Mouse (Mus musculus): ENCODE measurements at regions not wholly inside any gene's neighbourhood (a gene's known extent, or its start where the extent isn't known, plus 50 kb on each side); places are given as distances from the start of the nearest gene placed in this dataset.

DNA sequence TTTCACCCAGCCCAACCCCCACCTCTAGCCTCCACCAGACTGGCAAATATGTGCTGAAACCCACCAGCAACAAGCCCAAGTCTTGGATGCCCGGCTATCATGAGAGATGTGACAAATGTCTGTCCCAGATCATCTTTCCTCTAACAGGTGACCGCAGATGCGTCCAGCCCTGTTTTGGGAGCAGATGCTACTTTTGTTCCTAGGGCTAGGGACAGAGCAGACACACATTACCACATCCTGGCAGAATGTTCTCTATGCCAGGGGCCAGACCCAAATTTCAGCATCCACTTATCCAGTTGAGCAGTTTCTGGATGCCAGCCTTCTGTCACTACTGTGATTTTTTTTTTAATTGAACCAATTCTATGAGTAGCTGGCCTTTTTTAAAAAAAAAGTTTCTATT lies 316.7 kb downstream of the Adra2a start:
- H3K9ac ChIP-seq (ENCODE audit: low read depth, low read length): no peak overlapping the region
- no peaks in the 10 kb centered on the region for H3K36me3 ChIP-seq (ENCODE audit: control insufficient read depth, insufficient read depth, low read length)
- WGBS: 84% methylated on average over 3 of the region's 3 CpGs
- no peaks in the 10 kb centered on the region for H3K4me1 ChIP-seq (ENCODE audit: control insufficient read depth, insufficient read depth, low read length)
- no peak for ATAC-seq
- H3K4me2 ChIP-seq (ENCODE audit: low read depth, low read length): no peak overlapping the region
- no peaks in the 10 kb centered on the region for H3K9me3 ChIP-seq (ENCODE audit: control insufficient read depth, low read length)
- no peaks in the 10 kb centered on the region for H3K27me3 ChIP-seq (replicated peaks; ENCODE audit: control insufficient read depth, insufficient read depth, low read length)
- no peak overlapping the region for H3K27ac ChIP-seq (ENCODE audit: low read length)
- H3K4me3 ChIP-seq (ENCODE audit: low read length): no peak overlapping the region

- no peak overlapping the region for H3K4me2 ChIP-seq (ENCODE audit: low read depth, low read length)
- H3K9ac ChIP-seq (ENCODE audit: low read depth, low read length): no peak overlapping the region
- H3K27me3 ChIP-seq (replicated peaks; ENCODE audit: control insufficient read depth, insufficient read depth, low read length): no peaks in the 10 kb centered on the region
- ATAC-seq: no peak
- no peak overlapping the region for H3K27ac ChIP-seq (ENCODE audit: low read length)
- no peaks in the 10 kb centered on the region for H3K36me3 ChIP-seq (ENCODE audit: control insufficient read depth, insufficient read depth, low read length)
- H3K4me1 ChIP-seq (ENCODE audit: control insufficient read depth, insufficient read depth, low read length): no peaks in the 10 kb centered on the region
- H3K9me3 ChIP-seq (ENCODE audit: control insufficient read depth, low read length): no peaks in the 10 kb centered on the region
- H3K4me3 ChIP-seq (ENCODE audit: low read length): no peak overlapping the region
These were observed 341.1 kb downstream of the Adra2a start for GRCm38 (mm10) chr19:54385101-54385500.

GRCm38 (mm10) chr19:54391406-54391805 lies 347.5 kb downstream of the Adra2a start:
- whole genome bisulfite sequencing: 71% methylated on average over 6 of the region's 6 CpGs
- Histone ChIP-seq H3K4me3 (ENCODE audit: low read length) (no peak overlapping the region), H3K4me1 (ENCODE audit: control insufficient read depth, insufficient read depth, low read length) (no peaks in the 10 kb centered on the region), H3K9ac (ENCODE audit: low read depth, low read length) (no peak overlapping the region), H3K36me3 (ENCODE audit: control insufficient read depth, insufficient read depth, low read length) (no peaks in the 10 kb centered on the region), H3K9me3 (ENCODE audit: control insufficient read depth, low read length) (no peaks in the 10 kb centered on the region), H3K27ac (ENCODE audit: low read length) (no peak overlapping the region), H3K4me2 (ENCODE audit: low read depth, low read length) (no peak overlapping the region), H3K27me3 (replicated peaks; ENCODE audit: control insufficient read depth, insufficient read depth, low read length) (no peaks in the 10 kb centered on the region)
- ATAC-seq: no peak

- Histone ChIP-seq H3K4me3 (ENCODE audit: low read length) (no peak overlapping the region), H3K4me1 (ENCODE audit: control insufficient read depth, insufficient read depth, low read length) (no peaks in the 10 kb centered on the region), H3K36me3 (ENCODE audit: control insufficient read depth, insufficient read depth, low read length) (no peaks in the 10 kb centered on the region), H3K9ac (ENCODE audit: low read depth, low read length) (no peak overlapping the region), H3K27me3 (replicated peaks; ENCODE audit: control insufficient read depth, insufficient read depth, low read length) (no peaks in the 10 kb centered on the region), H3K9me3 (ENCODE audit: control insufficient read depth, low read length) (no peaks in the 10 kb centered on the region), H3K27ac (ENCODE audit: low read length) (no peak overlapping the region), H3K4me2 (ENCODE audit: low read depth, low read length) (no peak overlapping the region)
- ATAC-seq: no peak
- WGBS: 34% methylated on average over 7 of the region's 7 CpGs
These were observed 355.7 kb downstream of the Adra2a start for GRCm38 (mm10) chr19:54399651-54400050.

- 68% methylated on average over 4 of the region's 4 CpGs for WGBS
- Histone ChIP-seq H3K27me3 (replicated peaks; ENCODE audit: control insufficient read depth, insufficient read depth, low read length) (no peaks in the 10 kb centered on the region), H3K27ac (ENCODE audit: low read length) (no peak overlapping the region), H3K4me2 (ENCODE audit: low read depth, low read length) (no peak overlapping the region), H3K36me3 (ENCODE audit: control insufficient read depth, insufficient read depth, low read length) (no peaks in the 10 kb centered on the region), H3K4me3 (ENCODE audit: low read length) (no peak overlapping the region), H3K4me1 (ENCODE audit: control insufficient read depth, insufficient read depth, low read length) (no peaks in the 10 kb centered on the region), H3K9ac (ENCODE audit: low read depth, low read length) (no peak overlapping the region), H3K9me3 (ENCODE audit: control insufficient read depth, low read length) (no peaks in the 10 kb centered on the region)
- no peak for ATAC-seq
These were observed 364.0 kb downstream of the Adra2a start for GRCm38 (mm10) chr19:54407904-54408303.

GRCm38 (mm10) chr19:54429062-54429461 lies 385.1 kb downstream of the Adra2a start:
- H3K4me3 ChIP-seq (ENCODE audit: low read length): no peak overlapping the region
- no peaks in the 10 kb centered on the region for H3K27me3 ChIP-seq (replicated peaks; ENCODE audit: control insufficient read depth, insufficient read depth, low read length)
- no peak overlapping the region for H3K27ac ChIP-seq (ENCODE audit: low read length)
- no peak for ATAC-seq
- H3K36me3 ChIP-seq (ENCODE audit: control insufficient read depth, insufficient read depth, low read length): no peaks in the 10 kb centered on the region
- H3K4me1 ChIP-seq (ENCODE audit: control insufficient read depth, insufficient read depth, low read length): no peaks in the 10 kb centered on the region
- WGBS: 64% methylated on average over 2 of the region's 2 CpGs
- 0 out of 2 replicates have a peak, but pooled peaks cover 3% of the 10 kb centered on the region for H3K9me3 ChIP-seq (ENCODE audit: control insufficient read depth, low read length)
- H3K4me2 ChIP-seq (ENCODE audit: low read depth, low read length): no peak overlapping the region
- no peak overlapping the region for H3K9ac ChIP-seq (ENCODE audit: low read depth, low read length)

GRCm38 (mm10) chr19:54440713-54441112 lies 396.8 kb downstream of the Adra2a start:
- H3K4me2 ChIP-seq (ENCODE audit: low read depth, low read length): no peak overlapping the region
- no peaks in the 10 kb centered on the region for H3K27me3 ChIP-seq (replicated peaks; ENCODE audit: control insufficient read depth, insufficient read depth, low read length)
- H3K4me1 ChIP-seq (ENCODE audit: control insufficient read depth, insufficient read depth, low read length): no peaks in the 10 kb centered on the region
- no peaks in the 10 kb centered on the region for H3K36me3 ChIP-seq (ENCODE audit: control insufficient read depth, insufficient read depth, low read length)
- no peak for ATAC-seq
- no peaks in the 10 kb centered on the region for H3K9me3 ChIP-seq (ENCODE audit: control insufficient read depth, low read length)
- H3K4me3 ChIP-seq (ENCODE audit: low read length): no peak overlapping the region
- no peak overlapping the region for H3K27ac ChIP-seq (ENCODE audit: low read length)
- 36% methylated on average over 2 of the region's 2 CpGs for WGBS
- H3K9ac ChIP-seq (ENCODE audit: low read depth, low read length): no peak overlapping the region

- H3K4me3 ChIP-seq (ENCODE audit: low read length): no peak overlapping the region
- no peak overlapping the region for H3K27ac ChIP-seq (ENCODE audit: low read length)
- H3K36me3 ChIP-seq (ENCODE audit: control insufficient read depth, insufficient read depth, low read length): no peaks in the 10 kb centered on the region
- H3K27me3 ChIP-seq (replicated peaks; ENCODE audit: control insufficient read depth, insufficient read depth, low read length): no peaks in the 10 kb centered on the region
- H3K4me2 ChIP-seq (ENCODE audit: low read depth, low read length): no peak overlapping the region
- no peak for ATAC-seq
- H3K9ac ChIP-seq (ENCODE audit: low read depth, low read length): no peak overlapping the region
- WGBS: 66% methylated on average over 2 of the region's 2 CpGs
- H3K9me3 ChIP-seq (ENCODE audit: control insufficient read depth, low read length): no peaks in the 10 kb centered on the region
- no peaks in the 10 kb centered on the region; the same call in 1 of the 2 replicates for H3K4me1 ChIP-seq (ENCODE audit: control insufficient read depth, insufficient read depth, low read length)
These were observed 416.6 kb downstream of the Adra2a start for GRCm38 (mm10) chr19:54460426-54461170.

DNA sequence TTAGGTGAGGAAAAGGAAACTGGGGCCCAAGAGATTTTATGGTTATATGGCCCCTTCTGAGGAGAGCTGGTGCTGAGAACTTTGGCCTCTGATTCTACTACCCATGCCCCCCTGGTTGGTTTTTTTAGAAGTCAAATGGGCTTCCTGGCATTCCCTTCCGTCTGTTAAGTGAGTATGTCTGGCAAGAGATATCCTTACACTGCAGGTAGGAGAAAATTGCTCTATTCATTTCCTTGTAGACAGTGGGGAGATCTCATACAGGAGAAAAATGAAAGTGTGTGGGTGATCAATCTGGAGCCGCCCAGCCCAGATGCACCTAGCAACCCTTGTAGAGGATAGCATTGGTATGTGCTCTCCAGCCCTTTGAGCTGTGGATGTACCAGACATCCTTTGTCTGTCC lies 418.5 kb downstream of the Adra2a start:
- no peak overlapping the region for H3K4me2 ChIP-seq (ENCODE audit: low read depth, low read length)
- H3K4me1 ChIP-seq (ENCODE audit: control insufficient read depth, insufficient read depth, low read length): no peaks in the 10 kb centered on the region; the same call in 1 of the 2 replicates
- ATAC-seq: peak; percentile 67
- H3K36me3 ChIP-seq (ENCODE audit: control insufficient read depth, insufficient read depth, low read length): no peaks in the 10 kb centered on the region
- no peaks in the 10 kb centered on the region for H3K27me3 ChIP-seq (replicated peaks; ENCODE audit: control insufficient read depth, insufficient read depth, low read length)
- H3K9me3 ChIP-seq (ENCODE audit: control insufficient read depth, low read length): no peaks in the 10 kb centered on the region
- H3K4me3 ChIP-seq (ENCODE audit: low read length): no peak overlapping the region
- H3K27ac ChIP-seq (ENCODE audit: low read length): no peak overlapping the region
- WGBS: 57% methylated on average over 2 of the region's 2 CpGs
- no peak overlapping the region for H3K9ac ChIP-seq (ENCODE audit: low read depth, low read length)

DNA sequence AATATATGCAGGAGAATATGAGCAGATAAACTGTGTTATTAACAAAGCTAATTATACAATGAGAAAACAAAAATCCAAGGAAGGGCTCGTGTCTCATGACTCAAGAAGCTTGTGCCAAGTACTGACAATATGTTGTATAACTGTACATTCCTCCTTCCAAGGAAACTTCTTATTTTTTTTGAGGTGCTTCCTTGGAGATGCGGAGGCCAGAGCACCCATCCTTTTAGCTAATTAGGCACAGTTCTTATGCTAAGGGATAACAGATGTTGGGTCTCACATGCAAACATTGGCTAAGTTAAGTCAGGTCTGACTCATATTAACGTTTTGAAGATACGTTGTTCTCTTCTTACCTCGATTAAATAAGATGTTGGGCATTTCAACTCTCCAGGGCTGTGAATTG lies 426.1 kb downstream of the Adra2a start:
- WGBS: 78% methylated on average over 5 of the region's 5 CpGs

More for the DNA sequence above, 426.1 kb downstream of the Adra2a start:
- no peak overlapping the region for H3K4me2 ChIP-seq (ENCODE audit: low read depth, low read length)
- H3K9ac ChIP-seq (ENCODE audit: low read depth, low read length): no peak overlapping the region
- no peaks in the 10 kb centered on the region for H3K36me3 ChIP-seq (ENCODE audit: control insufficient read depth, insufficient read depth, low read length)
- no peak overlapping the region for H3K4me3 ChIP-seq (ENCODE audit: low read length)
- ATAC-seq: no peak
- no peaks in the 10 kb centered on the region for H3K27me3 ChIP-seq (replicated peaks; ENCODE audit: control insufficient read depth, insufficient read depth, low read length)
- no peaks in the 10 kb centered on the region for H3K4me1 ChIP-seq (ENCODE audit: control insufficient read depth, insufficient read depth, low read length)
- no peak overlapping the region for H3K27ac ChIP-seq (ENCODE audit: low read length)
- no peaks in the 10 kb centered on the region for H3K9me3 ChIP-seq (ENCODE audit: control insufficient read depth, low read length)

All from intestine, embryonic 16.5 days (tissue).